Mouse (Mus musculus) B cell, adult 67 days (primary cell): Measurements from ENCODE around the gene Nlrp9b. TPM values are rescaled to one million over a fixed set of nuclear protein-coding genes. Genes with fewer than 3 reads are reported as not detected.

Experiments
- total RNA-seq, 2 experiments: library from RNA; stranded (reverse); gene quantifications; 4 replicates each; pipeline ENCODE4 v1.2.4; 2023

Gene Nlrp9b
- total RNA-seq: not detected

DNA sequence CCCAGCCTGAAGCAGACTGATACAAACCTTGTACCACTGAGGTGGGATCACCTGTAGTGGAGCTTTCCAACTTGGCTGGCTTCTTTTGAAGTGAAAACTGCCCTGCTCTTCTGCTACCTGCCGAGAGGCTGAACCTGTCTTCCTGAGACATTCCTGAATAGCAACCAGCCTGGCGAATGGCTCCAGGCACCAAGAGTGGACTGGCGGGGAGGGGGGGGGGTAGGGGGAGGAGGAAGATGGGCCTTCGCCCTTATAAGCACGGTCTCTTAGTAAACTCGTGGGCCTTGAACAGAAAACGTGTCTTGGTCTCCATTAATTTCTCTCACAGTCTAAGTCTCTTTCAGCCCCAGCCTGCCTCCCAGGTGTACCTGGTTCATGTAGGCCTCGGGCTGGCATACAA, at the start of gene Nlrp9b:
Gene Nlrp9b (plus strand): TSS at position 301 of the 400 bp plus-strand sequence.

GRCm38 (mm10) chr7:19950589-19950988, 40.7 kb upstream of the Nlrp9b start, which contains the start of gene Igsf23:
Igsf23 (minus strand) TSS chr7:19950756.

GRCm38 (mm10) chr7:19964985-19965579, 26.2 kb upstream of the Nlrp9b start, which contains the start of gene Ceacam20:
Ceacam20 (plus strand) TSS chr7:19965412.

GRCm38 (mm10) chr7:20099380-20099779, 108.1 kb downstream of the Nlrp9b start, which contains the start of gene Vmn1r91:
Vmn1r91 (plus strand) TSS chr7:20099680.

GRCm38 (mm10) chr7:20122479-20122878, 131.2 kb downstream of the Nlrp9b start, which contains the start of gene Gm16442:
Gm16442 (minus strand) TSS chr7:20122579.

Other genes with a start within 250 kb of the Nlrp9b start
- gene Nectin2, start 241.0 kb upstream of the Nlrp9b start, total RNA-seq: not detected
- not detected for gene Bcam, start 220.4 kb upstream of the Nlrp9b start, total RNA-seq
- gene Cblc, start 194.7 kb upstream of the Nlrp9b start, total RNA-seq: 1 to 10 TPM in 1 of 2 experiments, not detected in 1; 1.8 TPM
- gene Bcl3, start 168.7 kb upstream of the Nlrp9b start, total RNA-seq: 10 to 100 TPM; 64.0 to 80.4 TPM
- not detected for gene Gm19345, start 139.5 kb upstream of the Nlrp9b start, total RNA-seq
- 10 to 100 TPM; 14.4 to 16.7 TPM for gene Ceacam16, start 130.2 kb upstream of the Nlrp9b start, total RNA-seq
- not detected for gene Ceacam19, start 103.5 kb upstream of the Nlrp9b start, total RNA-seq
- gene Pvr, start 70.3 kb upstream of the Nlrp9b start, total RNA-seq: 10 to 100 TPM; 20.9 to 22.8 TPM
- gene Igsf23, start 40.7 kb upstream of the Nlrp9b start, total RNA-seq: not detected
- not detected for gene Ceacam20, start 26.1 kb upstream of the Nlrp9b start, total RNA-seq
- not detected for gene Vmn1r91, start 108.2 kb downstream of the Nlrp9b start, total RNA-seq
- gene Gm16442, start 131.1 kb downstream of the Nlrp9b start, total RNA-seq: not detected
- not detected for gene Vmn1r93, start 147.6 kb downstream of the Nlrp9b start, total RNA-seq
- gene Vmn1r94, start 176.9 kb downstream of the Nlrp9b start, total RNA-seq: not detected
- gene Vmn1r95, start 202.2 kb downstream of the Nlrp9b start, total RNA-seq: not detected
- gene Gm6164, start 214.1 kb downstream of the Nlrp9b start, total RNA-seq: not detected
- gene Gm4498, start 242.4 kb downstream of the Nlrp9b start, total RNA-seq: not detected